Mouse (Mus musculus): Measurements from ENCODE around the gene Gpd1l. TPM values are rescaled to one million over a fixed set of nuclear protein-coding genes. Genes with fewer than 3 reads are reported as not detected.

Gpd1l gene
- polyA plus RNA-seq, 1 experiment from 2014 or later: 10.6 TPM

GRCm38 (mm10) chr9:114855327-114855726 is 78.5 kb downstream of the Gpd1l start:
- Histone ChIP-seq H3K27ac (no peak overlapping the region), H3K4me1 (peaks cover 4% of the 10 kb centered on the region; the same call in 1 of the 2 replicates), H3K4me3 (no peak overlapping the region), H3K9me3 (replicated peaks) (no peaks in the 10 kb centered on the region), H3K36me3 (no peaks in the 10 kb centered on the region), H3K27me3 (ENCODE audit: low read depth, poor library complexity, severe bottlenecking) (no peaks in the 10 kb centered on the region)
- DNase-seq (ENCODE audit: low spot score): no peak
- WGBS: 68% methylated on average over 11 of the region's 11 CpGs

- no peak for DNase-seq (ENCODE audit: low spot score)
- Histone ChIP-seq H3K27ac (no peak overlapping the region), H3K36me3 (no peaks in the 10 kb centered on the region), H3K4me1 (peaks cover 4% of the 10 kb centered on the region; the same call in 1 of the 2 replicates), H3K27me3 (ENCODE audit: low read depth, poor library complexity, severe bottlenecking) (no peaks in the 10 kb centered on the region), H3K4me3 (no peak overlapping the region), H3K9me3 (replicated peaks) (no peaks in the 10 kb centered on the region)
- 76% methylated on average over 9 of the region's 9 CpGs for WGBS
Measured at GRCm38 (mm10) chr9:114854686-114855085, 79.1 kb downstream of the Gpd1l start.

- no peaks in the 10 kb centered on the region for H3K9me3 ChIP-seq (replicated peaks)
Measured at GRCm38 (mm10) chr9:114853336-114853735, 80.5 kb downstream of the Gpd1l start.

GRCm38 (mm10) chr9:114851419-114852190 is 82.2 kb downstream of the Gpd1l start:
- no peaks in the 10 kb centered on the region for H3K9me3 ChIP-seq (replicated peaks)
- no peak overlapping the region for H3K27ac ChIP-seq
- no peaks in the 10 kb centered on the region for H3K36me3 ChIP-seq
- H3K27me3 ChIP-seq (ENCODE audit: low read depth, poor library complexity, severe bottlenecking): no peaks in the 10 kb centered on the region
- no peak overlapping the region for H3K4me3 ChIP-seq
- DNase-seq (ENCODE audit: low spot score): no peak
- H3K4me1 ChIP-seq: peaks cover 4% of the 10 kb centered on the region; the same call in 1 of the 2 replicates
- 83% methylated on average over 8 of the region's 8 CpGs for WGBS

More at GRCm38 (mm10) chr9:114853336-114853735, 80.5 kb downstream of the Gpd1l start:
- Histone ChIP-seq H3K27ac (no peak overlapping the region), H3K36me3 (no peaks in the 10 kb centered on the region), H3K4me1 (peaks cover 4% of the 10 kb centered on the region; the same call in 1 of the 2 replicates), H3K4me3 (no peak overlapping the region), H3K27me3 (ENCODE audit: low read depth, poor library complexity, severe bottlenecking) (no peaks in the 10 kb centered on the region)
- no peak for DNase-seq (ENCODE audit: low spot score)
- WGBS: 89% methylated on average over 15 of the region's 15 CpGs

Other genes with a start within 250 kb of the Gpd1l start
- gene Dync1li1, start 245.2 kb downstream of the Gpd1l start, polyA plus RNA-seq (2016; fragmentation: Nextera tagmentation; extraction: Ambion mirVana): 76.8 and 78.2 TPM in 2 replicates
- gene Cmtm6, start 202.9 kb downstream of the Gpd1l start, polyA plus RNA-seq (2016; fragmentation: Nextera tagmentation; extraction: Ambion mirVana): 28.9 and 29.4 TPM in 2 replicates
- gene Cmtm7, start 152.1 kb downstream of the Gpd1l start, polyA plus RNA-seq (2016; fragmentation: Nextera tagmentation; extraction: Ambion mirVana): 83.6 and 100 TPM in 2 replicates
- 13.9 and 14.4 TPM in 2 replicates for gene Cmtm8, start 89.8 kb downstream of the Gpd1l start, polyA plus RNA-seq (2016; fragmentation: Nextera tagmentation; extraction: Ambion mirVana)
- gene Osbpl10, start 44.6 kb upstream of the Gpd1l start, polyA plus RNA-seq (2016; fragmentation: Nextera tagmentation; extraction: Ambion mirVana): 1.5 and 1.7 TPM in 2 replicates
- 226 and 227 TPM in 2 replicates for gene Rps27rt, start 48.8 kb upstream of the Gpd1l start, polyA plus RNA-seq (2016; fragmentation: Nextera tagmentation; extraction: Ambion mirVana)

Data from limb, embryonic 10.5 days (tissue).